Mouse (Mus musculus): Measurements from ENCODE around the gene Ak2.

DNA sequence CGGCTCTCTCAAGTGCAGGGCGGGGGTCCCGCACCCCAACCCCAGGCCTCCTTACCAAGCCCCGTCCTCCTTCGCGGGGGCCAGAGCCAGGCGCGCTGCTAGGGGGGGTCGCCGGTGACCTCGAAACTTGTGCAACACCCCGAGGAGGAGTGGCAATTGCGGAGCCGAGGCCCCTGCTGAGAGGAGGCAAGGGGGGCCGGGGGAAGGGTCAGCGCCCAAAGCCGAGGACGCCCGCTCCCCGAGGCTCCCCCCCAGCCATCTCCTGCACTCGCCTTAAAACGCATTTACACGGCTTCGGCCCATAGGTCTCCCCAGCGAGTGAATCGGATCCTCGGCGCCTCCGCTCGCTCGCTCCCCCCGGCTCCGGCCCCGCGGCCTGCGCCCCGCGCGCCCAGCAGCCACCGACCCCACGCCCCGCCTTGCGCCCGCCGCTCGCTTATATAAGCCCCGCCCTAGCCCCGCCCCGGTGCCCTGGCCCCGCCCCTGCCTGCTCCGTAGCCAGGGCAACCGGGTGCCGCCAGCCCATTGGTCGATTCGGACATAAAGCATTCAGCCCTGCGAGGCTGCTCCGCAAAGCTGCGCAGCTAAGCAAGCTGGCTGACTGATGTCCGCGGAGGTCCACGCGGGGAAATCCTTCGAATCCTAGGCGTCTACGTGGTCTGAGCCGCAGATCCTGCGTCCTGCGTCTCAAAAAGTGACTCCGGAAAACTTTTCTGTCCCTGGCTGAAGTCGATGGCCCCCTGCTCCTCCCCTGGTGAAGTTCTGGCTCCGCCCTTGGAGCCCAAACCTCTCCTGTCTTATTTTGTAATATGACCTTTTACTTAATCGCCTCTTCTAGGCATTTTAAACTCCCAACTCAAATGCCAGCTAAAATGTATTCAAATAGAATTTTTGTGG lies 29.5 kb upstream of the Ak2 start, which contains the start of gene Azin2:
- TF ChIP-seq CTCF (IDR thresholded peaks at IDR 0.05; ENCODE audit: low read depth): no peak
- no peak for TF ChIP-seq EP300 (IDR thresholded peaks at IDR 0.05; ENCODE audit: low read depth)
